Mouse (Mus musculus) G1E-ER4 (cell line): ENCODE measurements around the gene Rassf4. TPM values are rescaled to one million over a fixed set of nuclear protein-coding genes. Genes with fewer than 3 reads are reported as not detected.

Source experiments
- GATA1 ChIP-seq: IDR thresholded peaks from one replicate; pipeline ENCODE4 v1.8.0; 2012; ENCODE audit warnings: low read length, inconsistent platforms
- polyA plus RNA-seq: library from polyadenylated mRNA; stranded (reverse); fragments of >175 nt; gene quantifications from 2 replicates; pipeline ENCODE4 v1.2.3, GENCODE M21; 2012

Gene Rassf4
- polyA plus RNA-seq, 1 experiment: not detected

DNA sequence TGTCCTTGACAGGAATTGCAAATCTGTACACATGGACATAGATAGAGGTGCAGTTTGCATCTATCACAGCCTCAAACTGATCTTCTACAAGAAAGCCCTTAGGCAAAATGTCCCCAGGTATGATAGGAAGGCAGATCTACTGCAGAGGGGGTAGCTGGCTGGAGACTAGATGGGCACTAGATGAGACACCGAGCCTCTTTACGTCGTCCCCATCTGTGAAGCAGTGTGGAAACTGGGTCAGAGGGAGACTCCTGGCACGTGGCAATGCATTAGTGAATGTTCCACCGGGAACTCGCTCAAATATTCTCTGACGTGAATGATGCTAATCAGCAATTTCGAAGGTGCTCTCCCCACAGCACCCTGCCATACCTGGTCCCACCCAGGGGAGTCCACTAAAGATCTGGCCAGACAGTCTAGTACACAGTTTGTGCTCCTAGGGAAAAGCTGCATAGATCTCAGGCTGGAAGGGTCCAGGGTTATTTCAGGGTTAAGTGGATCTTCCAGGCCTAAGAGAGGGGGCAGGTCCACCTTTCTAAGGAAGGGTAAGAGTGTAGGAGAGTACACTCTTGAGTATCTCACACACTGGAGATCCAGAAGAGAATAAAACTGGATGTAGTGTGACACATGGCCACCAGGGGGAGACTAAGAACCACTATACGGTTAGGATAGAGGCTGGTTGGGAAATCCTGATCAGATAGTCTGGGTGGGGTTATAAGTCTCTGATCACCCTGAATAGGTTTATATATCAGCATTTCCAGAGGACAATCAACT is 19.9 kb downstream of the Rassf4 start:
- TF ChIP-seq GATA1: no peak

DNA sequence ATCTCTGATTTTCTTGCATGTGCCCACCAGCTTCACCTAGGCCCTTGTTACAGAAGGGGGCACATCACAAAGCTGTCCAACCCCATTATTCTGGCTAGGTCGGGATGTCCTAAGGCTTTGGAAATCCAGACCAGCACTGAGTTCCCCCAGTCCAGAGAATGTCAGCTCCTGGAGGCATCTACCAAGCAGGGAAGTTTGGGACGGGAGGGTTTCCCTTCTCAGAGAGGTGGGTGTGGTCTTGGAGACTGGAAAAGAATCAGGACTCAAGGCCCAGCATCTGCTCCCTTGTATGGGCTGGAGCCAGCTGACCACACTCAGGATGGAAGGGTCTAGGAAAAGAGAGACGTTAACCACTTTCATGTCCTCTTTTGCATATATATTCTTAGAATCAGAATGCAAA is 20.6 kb downstream of the Rassf4 start:
- no peak for TF ChIP-seq GATA1

DNA sequence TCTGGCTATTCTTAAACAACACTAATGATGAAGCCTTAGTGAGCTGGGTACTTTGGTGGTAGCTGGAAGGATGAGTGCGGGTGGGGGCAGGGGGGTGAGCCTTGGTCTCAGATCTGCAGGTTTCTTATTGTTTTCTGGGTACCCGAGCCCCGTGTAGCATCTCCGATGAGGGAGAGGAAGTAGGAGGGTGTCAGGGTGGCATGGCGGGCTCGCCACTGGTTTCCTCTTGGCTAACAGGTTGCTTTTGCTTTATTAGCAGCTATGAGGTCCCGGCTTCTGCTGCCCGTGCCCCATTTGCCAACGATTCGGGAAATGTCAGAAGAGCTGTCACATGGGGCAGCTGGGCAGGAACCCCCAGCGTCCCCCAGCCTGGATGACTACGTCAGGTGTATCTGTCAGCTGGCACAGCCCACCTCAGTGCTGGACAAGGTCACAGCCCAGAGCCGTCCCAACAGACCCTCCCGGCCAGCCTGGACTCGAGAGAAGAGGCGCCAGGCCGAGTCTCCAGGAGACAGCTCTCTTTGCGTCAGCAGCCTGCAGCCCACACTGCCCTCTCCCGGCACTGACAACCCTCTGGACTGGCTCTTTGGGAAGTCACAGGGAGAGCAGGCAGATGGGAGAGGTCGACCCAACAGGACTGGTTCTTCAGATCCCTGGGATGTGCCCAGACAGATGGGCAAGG is 22.2 kb downstream of the Rassf4 start:
- no peak for TF ChIP-seq GATA1

DNA sequence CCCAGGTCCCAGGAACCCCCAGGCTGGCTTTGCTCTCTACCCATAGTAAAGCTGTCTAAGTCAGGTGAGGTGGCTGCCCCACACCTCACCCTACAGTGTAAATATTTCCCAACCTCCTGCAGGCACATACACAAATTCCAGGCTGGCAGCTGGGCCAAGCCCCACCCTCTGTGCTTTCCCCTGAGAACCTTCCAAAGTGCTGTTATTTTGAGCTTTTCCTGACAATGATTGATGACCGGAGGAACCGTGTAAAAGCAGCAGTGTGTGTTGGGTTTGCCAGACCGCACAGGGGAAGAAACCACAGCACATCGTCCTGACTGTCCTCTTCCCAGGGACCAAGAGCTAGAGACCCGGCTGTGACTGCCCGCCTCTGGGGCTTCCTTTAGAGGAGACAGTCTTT is 23.3 kb downstream of the Rassf4 start, which contains the start of gene Depp1:
TSS of gene Depp1 (plus strand) at position 204 of the 400 bp plus-strand sequence.
- no peak for TF ChIP-seq GATA1

DNA sequence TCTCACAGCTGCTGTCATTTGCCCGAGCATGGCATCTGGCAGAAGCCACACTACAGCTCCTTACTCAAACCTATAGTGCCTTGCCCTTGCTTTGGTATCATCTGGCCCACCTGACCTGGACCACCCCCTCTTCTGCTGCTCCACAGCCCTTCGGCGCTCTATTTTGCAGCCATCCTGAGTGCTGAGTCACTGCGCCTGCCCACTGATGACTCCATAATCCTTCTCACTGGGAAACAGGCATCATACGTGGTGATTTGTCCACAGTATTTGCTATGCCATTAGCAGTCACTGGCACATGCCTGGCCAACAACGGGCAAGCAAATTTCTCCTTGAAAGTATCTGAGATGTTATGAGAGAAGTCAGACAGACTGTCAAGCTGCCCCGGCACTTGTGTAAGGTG is 23.9 kb downstream of the Rassf4 start:
- no peak for TF ChIP-seq GATA1

DNA sequence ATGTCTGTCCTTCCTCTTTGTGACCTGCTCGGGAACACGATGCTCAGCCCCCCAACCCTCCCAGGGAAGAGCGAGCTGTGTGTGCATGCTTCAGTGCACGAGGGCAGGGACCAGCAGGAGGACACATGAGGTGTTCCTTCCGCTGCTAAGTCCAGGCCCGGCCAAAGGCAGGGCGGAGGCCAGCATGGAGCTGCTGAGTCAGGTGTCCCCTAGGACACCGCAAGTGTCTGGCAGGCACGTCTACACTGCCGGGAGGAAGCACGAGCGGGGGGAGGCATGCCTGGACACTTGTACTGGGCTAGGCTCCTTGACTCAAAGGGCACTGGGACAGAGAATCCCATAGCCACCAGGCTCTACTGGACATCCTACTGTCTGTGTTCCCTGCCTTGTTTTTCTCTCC is 26.0 kb downstream of the Rassf4 start:
- TF ChIP-seq GATA1: no peak

DNA sequence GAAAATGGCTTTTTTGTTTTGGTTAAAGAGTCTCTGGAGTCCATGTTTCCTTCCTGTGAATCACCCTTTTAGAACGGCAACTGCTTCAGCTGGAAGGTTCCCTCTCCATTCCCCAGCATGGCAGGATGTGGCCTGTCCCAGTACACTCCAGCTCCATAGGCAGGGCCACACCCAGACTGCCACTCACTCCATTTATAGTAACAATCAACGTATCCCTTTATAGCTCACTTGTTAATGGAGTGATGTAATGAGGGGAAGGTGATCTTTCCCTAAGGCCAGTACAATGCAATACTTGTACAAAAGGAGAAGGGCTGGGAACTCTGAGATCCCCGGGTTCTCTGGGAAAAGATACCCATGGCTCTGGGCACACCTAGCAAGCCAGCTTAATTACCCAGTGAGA is 29.4 kb downstream of the Rassf4 start:
- TF ChIP-seq GATA1: no peak

DNA sequence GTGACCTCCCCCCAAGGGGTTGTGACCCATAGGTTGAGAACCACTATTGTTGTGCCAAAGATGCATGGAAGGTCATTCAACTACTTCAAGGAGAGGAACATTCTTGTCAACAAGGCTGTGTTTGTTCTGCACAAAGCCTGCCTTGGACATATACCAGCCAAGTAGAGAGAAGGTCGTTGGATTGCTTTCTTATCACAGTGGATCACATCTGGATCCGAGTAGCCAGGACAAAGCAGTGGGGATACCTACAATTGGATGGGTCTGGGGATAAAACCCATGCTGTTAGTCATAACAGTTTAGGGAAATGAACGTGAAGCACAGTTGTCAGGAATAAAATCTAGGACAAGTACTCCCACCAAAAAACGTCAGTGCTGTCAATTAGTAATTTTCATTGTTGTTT is 29.9 kb downstream of the Rassf4 start:
- TF ChIP-seq GATA1: no peak

DNA sequence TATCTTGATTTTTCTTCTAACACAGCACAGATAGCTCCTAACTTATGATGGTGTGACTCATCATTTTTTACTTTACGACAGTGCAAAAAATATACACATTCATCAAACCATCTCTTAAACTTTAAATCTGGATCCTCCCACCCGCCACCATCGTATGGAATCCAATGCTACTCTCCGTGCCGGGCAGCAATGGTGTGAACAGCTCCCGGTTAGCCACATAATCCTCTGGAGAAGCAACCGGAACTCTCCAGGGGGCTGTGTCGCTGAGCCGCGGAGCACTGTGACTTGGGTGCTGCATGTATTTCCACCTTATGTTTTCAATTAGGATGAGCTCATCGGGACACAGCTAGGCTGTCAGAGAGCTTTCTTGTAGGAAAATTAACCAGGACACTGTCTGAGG is 30.8 kb downstream of the Rassf4 start:
- TF ChIP-seq GATA1: no peak

DNA sequence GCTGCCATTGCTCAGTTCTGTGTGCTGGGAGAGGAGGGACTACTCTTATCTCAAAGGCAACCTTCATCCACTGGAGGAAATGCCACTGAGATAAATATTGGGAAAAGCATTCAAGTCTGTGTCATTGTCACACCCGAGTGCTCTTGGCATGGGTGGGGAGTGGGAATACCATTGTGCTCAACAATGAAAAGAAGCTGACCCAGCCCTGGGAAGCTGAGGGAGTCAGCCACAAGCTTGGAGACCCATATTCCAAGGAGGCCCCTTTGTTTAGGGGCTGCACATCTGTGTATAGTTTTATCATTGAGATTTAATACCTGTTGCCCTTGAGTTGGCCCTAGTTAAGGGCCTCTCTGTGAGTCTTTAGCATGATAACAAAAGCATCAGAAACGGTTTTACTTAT is 34.1 kb downstream of the Rassf4 start:
- no peak for TF ChIP-seq GATA1

DNA sequence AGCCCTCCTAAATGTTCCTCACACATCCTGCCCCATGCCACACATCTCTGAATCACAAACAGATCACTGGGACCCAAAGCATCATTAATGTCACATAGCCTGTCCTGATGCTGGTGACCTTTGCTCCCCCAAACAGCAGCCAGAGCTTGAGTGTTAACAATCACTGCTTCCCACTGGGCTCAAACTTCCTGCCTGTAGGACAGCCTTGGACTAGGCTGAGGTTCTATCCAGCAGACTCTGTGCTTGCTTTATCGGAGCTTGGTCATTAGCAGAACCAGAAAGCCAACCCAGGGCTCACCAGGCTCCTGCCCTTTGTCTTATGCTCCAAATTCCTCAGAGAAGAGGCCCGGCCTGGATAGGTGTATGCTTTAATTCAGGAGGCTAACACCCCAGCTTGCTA is 34.9 kb downstream of the Rassf4 start:
- no peak for TF ChIP-seq GATA1

DNA sequence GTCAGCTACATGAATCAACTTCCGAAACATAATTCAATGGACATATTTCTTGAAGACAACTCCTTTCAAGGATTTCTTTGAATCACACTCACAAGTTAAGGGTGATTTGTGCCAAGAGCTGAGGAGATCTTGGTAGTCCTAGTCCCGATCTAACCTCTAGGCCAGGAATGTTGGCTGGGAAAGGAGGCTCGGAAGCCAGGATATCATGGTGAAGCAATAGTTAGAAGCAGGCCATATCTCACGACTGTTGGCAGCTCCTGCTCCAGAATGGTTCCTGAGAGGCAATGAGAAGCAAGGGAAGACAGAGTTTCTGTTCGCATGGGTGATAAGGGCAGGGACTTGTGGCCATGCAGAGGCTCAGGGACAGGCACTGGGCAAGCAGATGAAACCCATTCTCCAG is 36.3 kb downstream of the Rassf4 start:
- TF ChIP-seq GATA1: no peak

DNA sequence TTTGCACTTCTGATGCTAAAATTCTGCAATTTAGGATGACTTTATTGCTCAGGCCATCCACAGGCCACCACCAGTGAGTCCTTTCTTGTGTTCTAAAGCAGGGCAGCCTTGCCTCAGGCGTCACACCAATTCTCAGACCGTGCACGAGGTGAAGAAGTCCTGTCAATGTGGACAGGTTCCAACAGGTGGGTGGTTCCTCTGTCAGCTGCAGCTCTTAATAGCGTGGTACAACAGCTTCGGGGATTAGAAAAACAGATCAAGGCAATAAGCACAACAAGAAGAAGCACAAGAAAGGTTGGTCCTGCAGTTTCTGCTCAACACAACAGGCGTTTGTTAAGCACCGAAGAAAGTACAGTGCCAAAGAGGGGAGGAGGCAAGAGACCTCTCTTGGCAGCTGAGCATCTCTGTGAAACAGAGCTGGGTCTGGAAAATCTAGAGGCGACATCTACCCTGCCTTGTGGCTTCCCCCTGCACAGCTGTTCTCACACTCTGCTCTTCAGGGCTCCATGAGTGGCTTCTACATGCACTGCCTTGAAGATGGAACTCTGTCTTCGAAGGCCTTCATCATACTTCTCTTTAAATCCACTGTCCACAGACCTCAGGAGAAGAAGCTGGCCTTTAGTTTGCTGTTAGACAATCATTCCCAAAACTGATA is 37.0 kb downstream of the Rassf4 start:
- TF ChIP-seq GATA1: no peak

DNA sequence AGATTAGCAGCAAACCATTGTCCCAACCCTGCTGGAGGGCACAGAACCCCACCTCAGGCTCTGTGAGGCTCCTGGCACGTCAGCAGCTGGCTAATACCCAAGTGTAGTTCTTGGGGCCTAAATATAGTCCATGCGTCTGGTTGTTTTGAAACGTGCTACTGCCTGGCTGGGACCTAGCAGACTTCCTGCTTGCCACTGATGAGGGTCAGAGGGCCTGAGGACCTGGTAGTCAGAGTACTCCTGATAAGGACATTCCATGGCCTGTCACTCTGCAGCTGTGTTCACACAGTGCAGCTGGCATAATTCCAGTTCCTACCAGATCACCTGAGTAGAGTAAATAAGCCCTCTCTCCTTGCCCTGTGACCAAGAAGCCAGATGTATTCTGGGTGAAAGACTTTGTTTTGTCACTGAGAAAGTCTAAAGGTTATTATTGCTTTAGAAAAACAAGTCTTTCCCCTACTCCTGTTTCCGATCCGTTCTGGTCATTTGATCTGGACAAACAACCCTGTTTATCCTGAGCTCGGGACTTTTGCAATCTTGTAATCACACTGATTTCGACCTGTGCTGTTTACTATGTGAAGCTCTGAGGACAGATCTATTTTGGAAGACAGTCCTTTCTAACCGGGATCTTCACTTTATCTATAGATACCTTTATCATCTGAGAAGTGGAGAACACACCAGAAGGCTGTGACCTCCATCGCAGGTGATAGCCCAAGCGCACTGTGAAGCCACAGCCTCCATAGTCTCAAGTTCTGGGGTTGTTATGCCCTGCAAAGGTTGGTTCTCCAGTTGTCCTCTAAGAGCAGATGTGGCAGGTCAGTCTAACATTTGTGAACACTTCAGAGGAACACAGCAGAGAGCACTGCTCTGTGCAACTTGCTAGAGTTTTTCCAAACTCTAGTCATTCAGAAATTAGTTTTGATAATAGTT is 38.2 kb downstream of the Rassf4 start:
- no peak for TF ChIP-seq GATA1

DNA sequence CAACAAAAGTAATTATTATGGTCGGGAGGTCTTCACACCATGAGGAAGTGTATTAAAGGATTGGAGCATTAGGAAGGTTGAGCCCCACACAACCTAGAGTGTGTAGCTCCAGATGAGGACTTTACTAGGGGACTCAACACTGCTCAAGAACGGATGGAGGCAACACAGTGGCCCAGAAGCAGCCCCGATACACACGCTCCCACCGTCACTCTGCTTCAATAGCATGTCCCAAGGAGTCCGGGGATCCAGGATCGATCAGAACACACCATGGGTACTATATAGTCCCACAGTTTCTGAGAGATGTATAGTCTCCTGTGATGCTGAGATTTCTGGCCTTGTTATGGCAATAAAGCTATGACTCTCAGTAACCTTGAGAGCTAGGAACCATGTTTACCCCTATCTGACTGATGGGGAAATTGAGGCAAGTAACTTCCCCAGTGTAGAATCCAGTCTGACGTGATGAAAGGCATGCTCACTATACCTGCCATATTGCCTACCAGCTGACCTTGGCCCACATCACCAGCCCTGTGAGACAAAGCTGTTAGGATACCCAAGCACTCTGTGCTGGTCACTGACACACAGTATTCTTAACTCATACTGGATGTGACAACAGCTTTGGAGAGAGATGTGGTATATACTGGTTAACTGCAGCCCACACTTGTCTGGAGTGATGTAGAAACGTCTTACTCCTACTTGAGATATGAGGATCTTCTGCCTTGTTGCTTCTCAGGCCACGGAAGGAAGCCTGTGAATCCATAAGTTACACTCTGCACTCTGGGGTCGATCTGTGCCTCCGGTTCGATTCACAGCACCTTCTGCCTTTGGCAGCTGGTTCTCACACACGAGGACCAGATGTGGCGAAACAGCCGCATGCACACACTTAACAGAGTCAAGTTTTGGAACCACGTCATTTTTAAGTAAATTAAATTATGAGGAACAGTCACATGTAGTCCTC is 39.7 kb downstream of the Rassf4 start:
- no peak for TF ChIP-seq GATA1
